Mouse (Mus musculus) ES-CJ7 (cell line): ENCODE measurements at regions not wholly inside any gene's neighbourhood (a gene's known extent, or its start where the extent isn't known, plus 50 kb on each side); places are given as distances from the start of the nearest gene placed in this dataset.
A peak's percentile ranks its signal among the peaks of the same experiment; 100 is the strongest.

Experiments used
- DNase-seq: peaks from one replicate; pipeline ENCODE4 v3.0.0; 2011; ENCODE audit warnings: low read depth, low spot score

GRCm38 (mm10) chr2:169351547-169351946 is 236.0 kb downstream of the Gm11011 start:
- no peak for DNase-seq

GRCm38 (mm10) chr2:169346107-169346506 is 241.4 kb downstream of the Gm11011 start:
- no peak for DNase-seq

- DNase-seq, result no peak
Measured at GRCm38 (mm10) chr2:169319521-169319920, 268.0 kb downstream of the Gm11011 start.

- peak; percentile 75 for DNase-seq
Measured at GRCm38 (mm10) chr2:169314396-169314930, 273.1 kb downstream of the Gm11011 start.

GRCm38 (mm10) chr2:169311821-169312220 is 275.7 kb downstream of the Gm11011 start:
- peak; percentile 67 for DNase-seq

GRCm38 (mm10) chr2:169311356-169311755 is 276.2 kb downstream of the Gm11011 start:
- peak; percentile 77 for DNase-seq

GRCm38 (mm10) chr2:169304360-169304759 is 283.2 kb downstream of the Gm11011 start:
- DNase-seq, result peak; percentile 89

GRCm38 (mm10) chr2:169300966-169301365 is 286.6 kb downstream of the Gm11011 start:
- DNase-seq, result no peak

GRCm38 (mm10) chr2:169300411-169300810 is 287.1 kb downstream of the Gm11011 start:
- no peak for DNase-seq

GRCm38 (mm10) chr2:169297841-169298627 is 289.5 kb downstream of the Gm11011 start:
- no peak for DNase-seq

- DNase-seq, result no peak
Measured at GRCm38 (mm10) chr2:169297226-169297625, 290.3 kb downstream of the Gm11011 start.

GRCm38 (mm10) chr2:169293351-169293750 is 294.2 kb downstream of the Gm11011 start:
- DNase-seq, result peak; percentile 89

GRCm38 (mm10) chr2:169288891-169289605 is 298.5 kb downstream of the Gm11011 start:
- peak; percentile 96 for DNase-seq

GRCm38 (mm10) chr2:169286701-169287100 is 300.8 kb downstream of the Gm11011 start:
- DNase-seq, result no peak

GRCm38 (mm10) chr2:169282508-169283117 is 304.9 kb downstream of the Gm11011 start:
- no peak for DNase-seq

GRCm38 (mm10) chr2:169275371-169275770 is 312.2 kb downstream of the Gm11011 start:
- DNase-seq, result no peak

GRCm38 (mm10) chr2:169274101-169274500 is 313.4 kb downstream of the Gm11011 start:
- no peak for DNase-seq

- peak; percentile 84 for DNase-seq
Measured at GRCm38 (mm10) chr2:169272622-169273021, 314.9 kb downstream of the Gm11011 start.

GRCm38 (mm10) chr2:169272018-169272417 is 315.5 kb downstream of the Gm11011 start:
- peak; percentile 38 for DNase-seq

GRCm38 (mm10) chr2:169260636-169261035 is 305.2 kb upstream of the Zfp64 start:
- no peak for DNase-seq

GRCm38 (mm10) chr2:169244572-169244971 is 289.2 kb upstream of the Zfp64 start:
- no peak for DNase-seq

GRCm38 (mm10) chr2:169243981-169244380 is 288.6 kb upstream of the Zfp64 start:
- DNase-seq, result no peak
